Mouse (Mus musculus) skeletal muscle tissue, postnatal 0 days (tissue): ENCODE results near the gene Gm266. TPM values are rescaled to one million over a fixed set of nuclear protein-coding genes. Genes with fewer than 3 reads are reported as not detected.

Source experiments
- polyA plus RNA-seq: library from polyadenylated mRNA; unstranded; fragments of >200 nt; fragmentation: Nextera tagmentation; extraction: Ambion mirVana; gene quantifications from 2 replicates; pipeline ENCODE4 v1.2.1, GENCODE M21; 2015

The Gm266 gene
- 7.4 and 10.3 TPM in 2 replicates for polyA plus RNA-seq

GRCm38 (mm10) chr12:111485652-111486306 is at the start of gene Gm266:
Gm266 (minus strand) TSS chr12:111485823.

DNA sequence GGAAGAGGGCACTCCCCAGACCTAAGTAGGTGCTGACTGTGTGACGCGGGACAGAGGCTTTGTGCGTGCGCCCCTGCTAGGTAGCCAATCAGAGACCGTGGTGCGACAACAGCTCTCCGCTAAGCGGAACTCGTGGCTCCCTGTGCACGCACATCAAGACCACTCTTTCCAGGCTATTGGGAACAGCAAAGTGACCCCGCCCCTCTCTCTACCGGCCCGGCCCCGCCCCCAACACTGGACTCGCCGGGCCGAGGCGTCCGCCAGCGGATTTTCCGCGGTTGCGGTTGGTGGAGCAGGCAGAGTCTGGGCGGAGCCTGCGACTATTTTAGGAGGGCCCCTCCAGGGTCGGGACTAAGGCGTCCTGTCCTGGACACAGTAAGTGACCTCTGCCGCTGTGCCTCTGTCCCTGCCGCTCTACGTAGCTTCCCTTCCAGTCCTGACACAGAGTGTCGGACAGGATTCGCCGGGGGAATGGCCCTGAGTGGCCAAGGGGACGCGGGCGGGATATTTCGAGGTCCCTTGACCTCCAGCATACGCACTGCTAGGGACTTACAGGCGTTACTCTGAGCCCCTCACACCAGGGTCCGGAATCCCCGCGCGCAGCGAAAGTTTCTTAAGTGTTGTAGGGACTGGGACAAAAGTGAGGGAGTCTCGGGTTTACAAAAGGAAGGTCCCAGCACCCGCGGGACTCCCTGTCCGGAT is 43.2 kb downstream of the Gm266 start, which contains the start of gene Tnfaip2:
TSS of gene Tnfaip2 (plus strand) at position 161 of the 702 bp plus-strand sequence.

Other genes with a start within 250 kb of the Gm266 start
- gene Amn, start 214.7 kb downstream of the Gm266 start, polyA plus RNA-seq: 0.65 TPM in 1 of 2 replicates, not detected in the other
- 13.5 and 13.9 TPM in 2 replicates for gene Cdc42bpb, start 108.1 kb downstream of the Gm266 start, polyA plus RNA-seq
- 0.62 and 0.83 TPM in 2 replicates for gene Lbhd2, start 79.0 kb downstream of the Gm266 start, polyA plus RNA-seq
- gene Exoc3l4, start 68.8 kb downstream of the Gm266 start, polyA plus RNA-seq: 4.2 and 5.2 TPM in 2 replicates
- gene Tnfaip2, start 43.4 kb downstream of the Gm266 start, polyA plus RNA-seq: 2.5 and 3.8 TPM in 2 replicates
- 326 and 331 TPM in 2 replicates for gene Eif5, start 52.2 kb upstream of the Gm266 start, polyA plus RNA-seq
- 16.9 and 20.4 TPM in 2 replicates for gene Mark3, start 88.7 kb upstream of the Gm266 start, polyA plus RNA-seq
- gene Ckb, start 186.5 kb upstream of the Gm266 start, polyA plus RNA-seq: 59.5 and 79.0 TPM in 2 replicates
- 4.3 and 4.4 TPM in 2 replicates for gene Trmt61a, start 192.3 kb upstream of the Gm266 start, polyA plus RNA-seq
- gene Bag5, start 227.4 kb upstream of the Gm266 start, polyA plus RNA-seq: 33.8 and 34.6 TPM in 2 replicates
- 50.6 and 57.2 TPM in 2 replicates for gene Apopt1, start 227.4 kb upstream of the Gm266 start, polyA plus RNA-seq